Mouse (Mus musculus) ES-Bruce4 (cell line): Measurements from ENCODE around the gene Hnrnpul1. TPM values are rescaled to one million over a fixed set of nuclear protein-coding genes. Genes with fewer than 3 reads are reported as not detected.

Experiments used
- H3K27ac ChIP-seq: 2 replicates; pipeline ENCODE4 v1.5.1; 2012; ENCODE audit warnings: low read length, inconsistent platforms; ENCODE audit not compliant: insufficient read depth
- H3K27me3 ChIP-seq: 2 replicates; pipeline ENCODE4 v1.6.1; 2012; ENCODE audit warnings: mild to moderate bottlenecking, low read length, inconsistent platforms; ENCODE audit not compliant: control insufficient read depth, poor library complexity, insufficient read depth, severe bottlenecking
- H3K36me3 ChIP-seq: 2 replicates; pipeline ENCODE4 v1.6.1; 2012; ENCODE audit warnings: inconsistent platforms, mild to moderate bottlenecking, low read length, moderate library complexity; ENCODE audit not compliant: control insufficient read depth, poor library complexity, insufficient read depth, severe bottlenecking
- H3K4me1 ChIP-seq: one replicate; pipeline ENCODE4 v1.8.1; 2011; ENCODE audit warnings: low read length; ENCODE audit not compliant: control insufficient read depth, insufficient read depth
- H3K4me3 ChIP-seq: 2 replicates; pipeline ENCODE4 v1.5.1; 2011; ENCODE audit warnings: low read depth, mild to moderate bottlenecking, low read length
- H3K9ac ChIP-seq: 2 replicates; pipeline ENCODE4 v1.6.1; 2012; ENCODE audit warnings: low read depth, mild to moderate bottlenecking, inconsistent platforms; ENCODE audit not compliant: poor library complexity, severe bottlenecking
- H3K9me3 ChIP-seq: replicated peaks from 2 replicates; pipeline ENCODE4 v1.6.1; 2012; ENCODE audit warnings: mild to moderate bottlenecking, low read length, inconsistent platforms; ENCODE audit not compliant: control insufficient read depth, poor library complexity, insufficient read depth, severe bottlenecking
- CTCF ChIP-seq: IDR thresholded peaks from one replicate; pipeline ENCODE4 v1.8.1; 2011; ENCODE audit warnings: low read depth, low read length
- EP300 ChIP-seq: IDR thresholded peaks from 2 replicates; pipeline ENCODE4 v1.6.1; 2011; ENCODE audit warnings: low read depth, low read length; ENCODE audit not compliant: insufficient read depth
- POLR2A ChIP-seq: IDR thresholded peaks from one replicate; pipeline ENCODE4 v1.8.1; 2011; ENCODE audit warnings: low read length; ENCODE audit not compliant: insufficient read depth
- polyA plus RNA-seq: library from polyadenylated mRNA; stranded (reverse); fragments of >200 nt; gene quantifications from 2 replicates; pipeline ENCODE4 v1.2.4, GENCODE M21; 2011; ENCODE audit warnings: low read depth; ENCODE audit not compliant: missing spikeins, insufficient read depth, insufficient read length

The Hnrnpul1 gene
- polyA plus RNA-seq, 1 experiment: 155 TPM

- no peak overlapping the region for H3K27ac ChIP-seq
- TF ChIP-seq POLR2A (no peak), CTCF (no peak), EP300 (no peak)
- H3K4me1 ChIP-seq: no peaks in the 10 kb centered on the region
- H3K36me3 ChIP-seq: peaks cover 7% of the 10 kb centered on the region
- H3K9ac ChIP-seq: no peak overlapping the region
- H3K4me3 ChIP-seq: no peak overlapping the region
- H3K9me3 ChIP-seq: no peaks in the 10 kb centered on the region
- H3K27me3 ChIP-seq: no peaks in the 10 kb centered on the region
These were observed 41.8 kb downstream of the Hnrnpul1 start for GRCm38 (mm10) chr7:25712801-25713200.

- Histone ChIP-seq H3K4me3 (no peak overlapping the region), H3K4me1 (no peaks in the 10 kb centered on the region), H3K9me3 (no peaks in the 10 kb centered on the region), H3K27me3 (no peaks in the 10 kb centered on the region), H3K27ac (no peak overlapping the region), H3K9ac (no peak overlapping the region), H3K36me3 (peaks cover 7% of the 10 kb centered on the region)
- TF ChIP-seq POLR2A (no peak), CTCF (no peak), EP300 (no peak)
These were observed 42.8 kb downstream of the Hnrnpul1 start for GRCm38 (mm10) chr7:25711731-25712197.

GRCm38 (mm10) chr7:25711165-25711564 lies 43.4 kb downstream of the Hnrnpul1 start:
- TF ChIP-seq POLR2A (no peak), EP300 (no peak), CTCF (no peak)
- Histone ChIP-seq H3K27ac (no peak overlapping the region), H3K27me3 (no peaks in the 10 kb centered on the region), H3K9ac (no peak overlapping the region), H3K4me1 (no peaks in the 10 kb centered on the region), H3K4me3 (no peak overlapping the region), H3K36me3 (peaks cover 7% of the 10 kb centered on the region), H3K9me3 (no peaks in the 10 kb centered on the region)

GRCm38 (mm10) chr7:25710519-25711130 lies 43.9 kb downstream of the Hnrnpul1 start:
- Histone ChIP-seq H3K4me1 (no peaks in the 10 kb centered on the region), H3K9ac (peak overlapping the region; percentile 40), H3K27me3 (no peaks in the 10 kb centered on the region), H3K36me3 (peaks cover 7% of the 10 kb centered on the region), H3K9me3 (no peaks in the 10 kb centered on the region), H3K4me3 (no peak overlapping the region), H3K27ac (no peak overlapping the region)
- no peak for TF ChIP-seq POLR2A
- no peak for TF ChIP-seq EP300
- TF ChIP-seq CTCF: no peak

GRCm38 (mm10) chr7:25709961-25710360 lies 44.6 kb downstream of the Hnrnpul1 start:
- no peak for TF ChIP-seq EP300
- TF ChIP-seq CTCF: no peak
- no peak for TF ChIP-seq POLR2A
- H3K9me3 ChIP-seq: no peaks in the 10 kb centered on the region
- H3K4me1 ChIP-seq: no peaks in the 10 kb centered on the region
- no peak overlapping the region for H3K27ac ChIP-seq
- H3K27me3 ChIP-seq: no peaks in the 10 kb centered on the region
- peak overlapping the region; percentile 13; the same call in 1 of the 2 replicates for H3K4me3 ChIP-seq
- peaks cover 6% of the 10 kb centered on the region for H3K36me3 ChIP-seq
- H3K9ac ChIP-seq: peak overlapping the region; percentile 40

GRCm38 (mm10) chr7:25707581-25708292 lies 46.8 kb downstream of the Hnrnpul1 start:
- no peak for TF ChIP-seq POLR2A
- no peak for TF ChIP-seq CTCF
- no peak for TF ChIP-seq EP300
- no peaks in the 10 kb centered on the region for H3K9me3 ChIP-seq
- H3K4me1 ChIP-seq: no peaks in the 10 kb centered on the region
- H3K36me3 ChIP-seq: no peaks in the 10 kb centered on the region
- no peak overlapping the region for H3K27ac ChIP-seq
- H3K4me3 ChIP-seq: peak overlapping the region; percentile 13; the same call in 1 of the 2 replicates
- H3K27me3 ChIP-seq: no peaks in the 10 kb centered on the region
- peak overlapping the region; percentile 33; the same call in 1 of the 2 replicates for H3K9ac ChIP-seq
